In the genomic region with DNA sequence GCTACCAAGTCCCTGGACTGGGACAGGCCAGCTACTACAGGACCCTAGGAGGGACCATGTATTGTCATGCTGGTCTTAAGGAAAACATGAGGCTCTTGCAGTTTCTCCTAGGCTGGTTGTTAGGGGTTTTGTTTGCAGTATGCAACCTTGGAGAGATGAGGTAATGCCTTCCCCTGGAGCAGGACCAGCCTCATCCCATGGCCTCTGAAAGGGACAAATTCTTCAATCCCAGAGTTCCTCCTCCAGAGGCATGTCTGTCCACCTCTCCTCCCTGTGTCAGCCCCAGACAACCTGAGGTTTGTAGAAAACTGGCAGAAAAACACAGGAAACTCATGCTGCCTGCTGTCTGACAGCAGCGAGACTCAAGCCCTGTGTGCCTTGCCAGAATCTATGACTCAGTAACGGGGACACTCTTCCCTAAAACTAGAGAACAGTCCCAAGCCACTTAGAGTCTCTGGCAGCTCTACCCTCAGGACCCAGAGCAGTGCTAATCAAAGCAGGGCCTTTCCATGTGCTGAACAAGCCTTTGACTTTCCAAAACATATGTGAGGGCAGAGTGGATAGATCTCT, we compare ENCODE assay signal across 14 mouse cellular contexts. TPM values are rescaled to one million over a fixed set of nuclear protein-coding genes. Genes with fewer than 3 reads are reported as not detected.
A peak's percentile ranks its signal among the peaks of the same experiment; 100 is the strongest.
DNase-seq lines count a peak whose midpoint lies in the region; ATAC-seq and TF ChIP-seq lines count a peak whose summit lies in the region.
"Had no signal": no experiment of that assay in that cellular context is flagged by ENCODE, and none has a peak within 500 bp of the region (broad histone marks: within the 10 kb centered on the region; RNA-seq: fewer than 3 reads in every experiment).

No protein-coding gene starts in this region.

- ATAC-seq in hematopoietic stem cell, adult 5-6 weeks (replicated peaks in 1 of 2; ENCODE audit: insufficient read depth in 1 of 2, low FRiP score in 2 of 2, low TSS enrichment in 1 of 2, low read depth in 1 of 2, poor library complexity in 2 of 2, severe bottlenecking in 2 of 2) = peak; percentile 35 to 62
- ATAC-seq in hindbrain, postnatal 0 days = no peak
- ATAC-seq: inflammation-experienced regulatory T-cells, adult 6 months had no signal

- WGBS in hindbrain, postnatal 0 days = 43% methylated on average over 2 of the region's 2 CpGs

- H3K4me2 ChIP-seq in hindbrain, postnatal 0 days (ENCODE audit: low read depth, low read length) = no peak overlapping the region

- peak; percentile 81 for DNase-seq in adrenal gland, adult 2 months
- no peak for DNase-seq in adrenal gland, adult 8-10 months
- DNase-seq in layer of hippocampus, adult 9-11 months = peak; percentile 24
- DNase-seq in layer of hippocampus, postnatal 36 days = no peak
- peak; percentile 62 for DNase-seq in heart, adult 8-10 months (ENCODE audit: low spot score)
- DNase-seq in hindbrain, postnatal 0 days (ENCODE audit: low spot score) = no peak
- no peak for DNase-seq in ovary, postnatal 10 days (ENCODE audit: low spot score)
- DNase-seq: kidney, postnatal 10 days; liver had no signal

- H3K36me3 ChIP-seq in hindbrain, postnatal 0 days (ENCODE audit: insufficient read depth, low read length) = no peaks in the 10 kb centered on the region
- H3K36me3 ChIP-seq: forebrain, embryonic 10.5 days had no signal

- no peaks in the 10 kb centered on the region for H3K27me3 ChIP-seq in hindbrain, postnatal 0 days (ENCODE audit: insufficient read depth, low read length)

- H3K4me1 ChIP-seq in hindbrain, postnatal 0 days (ENCODE audit: insufficient read depth, low read length) = no peaks in the 10 kb centered on the region
- H3K4me1 ChIP-seq: forebrain, embryonic 10.5 days had no signal

- no peak for TF ChIP-seq CTCF in hindbrain, postnatal 0 days (IDR thresholded peaks at IDR 0.05; ENCODE audit: low read depth)

- no peak overlapping the region for H3K27ac ChIP-seq in hindbrain, postnatal 0 days
- H3K27ac ChIP-seq: forebrain, embryonic 10.5 days; left cerebral cortex, adult 2 months; macrophage had no signal

- no peaks in the 10 kb centered on the region for H3K9me3 ChIP-seq in hindbrain, postnatal 0 days (ENCODE audit: low read length)
- H3K9me3 ChIP-seq: forebrain, embryonic 10.5 days had no signal

- H3K4me3 ChIP-seq in hindbrain, postnatal 0 days (ENCODE audit: low read length) = no peak overlapping the region
- H3K4me3 ChIP-seq: forebrain, embryonic 10.5 days; left cerebral cortex, adult 2 months had no signal

- no peak overlapping the region for H3K9ac ChIP-seq in hindbrain, postnatal 0 days (replicated peaks; ENCODE audit: low read length)

RNA-seq across cellular contexts. Expression of a gene that starts 36.0 kb away (rescaled TPM):
- 10 to 100 TPM; 18.8 to 51.5 TPM for total RNA-seq in adrenal gland, adult 2 months (2021)
- polyA plus RNA-seq in adrenal gland, adult 2 months (2012; rRNA removed) = 10.6 and 22.1 TPM in 2 replicates
- total RNA-seq in adrenal gland, adult 8-10 months (2022) = 10 to 100 TPM; 26.3 to 56.6 (median 36.9) TPM
- 10 to 100 TPM; 43.3 to 47.7 TPM for total RNA-seq in layer of hippocampus, postnatal 36 days (2021)
- 10 to 100 TPM in 3 of 4 experiments, 1 to 10 TPM in 1; 9.3 to 12.2 (median 10.8) TPM for total RNA-seq in heart, adult 8-10 months (2022)
- 19.0 and 21.4 TPM in 2 replicates for total RNA-seq in hematopoietic stem cell, adult 5-6 weeks (2017)
- 31.8 and 32.2 TPM in 2 replicates for total RNA-seq in hindbrain, postnatal 0 days (2014; rRNA removed)
- 40.0 and 43.3 TPM in 2 replicates for polyA plus RNA-seq in hindbrain, postnatal 0 days (2015; fragmentation: Nextera tagmentation; extraction: Ambion mirVana)

RNA-seq across cellular contexts. Expression of a gene that starts 44.2 kb away (rescaled TPM):
- 100 to 1,000 TPM; 110 to 143 TPM for total RNA-seq in adrenal gland, adult 2 months (2021)
- 78.8 and 79.6 TPM in 2 replicates for polyA plus RNA-seq in adrenal gland, adult 2 months (2012; rRNA removed)
- total RNA-seq in adrenal gland, adult 8-10 months (2022) = 100 to 1,000 TPM in 3 of 4 experiments, 10 to 100 TPM in 1; 97.8 to 124 (median 106) TPM
- 100 to 1,000 TPM; 118 to 121 TPM for total RNA-seq in layer of hippocampus, postnatal 36 days (2021)
- total RNA-seq in heart, adult 8-10 months (2022) = 10 to 100 TPM; 80.2 to 90.5 (median 84.3) TPM
- 173 and 259 TPM in 2 replicates for total RNA-seq in hematopoietic stem cell, adult 5-6 weeks (2017)
- 79.0 and 86.6 TPM in 2 replicates for total RNA-seq in hindbrain, postnatal 0 days (2014; rRNA removed)
- polyA plus RNA-seq in hindbrain, postnatal 0 days (2015; fragmentation: Nextera tagmentation; extraction: Ambion mirVana) = 168 TPM in 2 replicates

Comparison
In these comparisons a context has a peak if more than half of its experiments do, and no peak if none do; other contexts are left out.
1. DNase-seq: peak in adrenal gland, adult 2 months (single experiment), layer of hippocampus, adult 9-11 months (single experiment) and heart, adult 8-10 months (single experiment); none in adrenal gland, adult 8-10 months (single experiment), layer of hippocampus, postnatal 36 days (0 of 2), hindbrain, postnatal 0 days (single experiment) and ovary, postnatal 10 days (single experiment).